Mouse (Mus musculus): ENCODE measurements around the gene Olfr9.

- TF ChIP-seq CTCF (IDR thresholded peaks at IDR 0.05; ENCODE audit: low read depth): no peak
- no peak for TF ChIP-seq EP300 (IDR thresholded peaks at IDR 0.05; ENCODE audit: low read depth)
Observed at GRCm38 (mm10) chr10:128996523-128997040, 7.4 kb downstream of the Olfr9 start.

Data from heart, postnatal 0 days (tissue).